Mouse (Mus musculus) yolk sac, embryonic 10.5 days (tissue): Measurements from ENCODE around the gene Cul4a.

Experiments
- DNase-seq: peaks from one replicate; pipeline ENCODE4 v3.0.0-alpha.2; 2017; ENCODE audit warnings: low spot score

Gene Cul4a

GRCm38 (mm10) chr8:13179948-13180347 lies 74.5 kb downstream of the Cul4a start:
- no peak for DNase-seq

GRCm38 (mm10) chr8:13180408-13180807 lies 75.0 kb downstream of the Cul4a start:
- no peak for DNase-seq

- no peak for DNase-seq
Measured at GRCm38 (mm10) chr8:13180911-13181690, 75.7 kb downstream of the Cul4a start.

DNA sequence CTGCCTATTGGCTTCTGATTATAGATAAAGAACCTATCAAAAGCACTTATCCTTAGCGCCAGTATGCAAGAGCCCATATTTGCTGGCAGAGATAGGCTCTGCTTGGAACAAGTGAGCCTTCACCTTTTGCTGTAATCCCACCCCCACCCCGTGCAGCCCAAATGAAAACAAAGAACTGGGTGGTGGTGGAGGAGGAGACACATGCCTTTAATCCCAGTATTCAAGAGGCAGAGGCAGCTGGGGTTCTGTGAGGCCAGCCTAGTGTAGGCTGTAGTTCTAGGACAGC lies 76.2 kb downstream of the Cul4a start:
- DNase-seq, result no peak

DNA sequence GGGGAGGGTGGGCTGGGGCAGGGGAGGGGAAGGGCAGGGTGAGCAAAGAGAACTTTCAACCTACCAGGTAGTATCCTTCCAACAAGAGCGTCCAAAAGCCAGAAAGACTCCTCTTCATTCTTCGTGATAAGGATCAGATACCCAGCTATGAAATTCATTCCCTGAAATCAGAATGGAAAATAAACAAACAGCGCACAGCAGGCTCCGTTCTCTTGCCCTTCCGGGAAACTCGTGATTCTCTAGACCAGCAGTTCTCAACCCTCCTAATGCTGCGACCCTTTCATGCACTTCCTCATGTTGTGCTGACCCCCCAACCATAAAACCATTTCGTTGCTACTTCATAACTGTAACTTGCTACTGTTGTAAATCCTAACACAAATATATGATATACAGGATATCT lies 81.4 kb downstream of the Cul4a start:
- no peak for DNase-seq

DNA sequence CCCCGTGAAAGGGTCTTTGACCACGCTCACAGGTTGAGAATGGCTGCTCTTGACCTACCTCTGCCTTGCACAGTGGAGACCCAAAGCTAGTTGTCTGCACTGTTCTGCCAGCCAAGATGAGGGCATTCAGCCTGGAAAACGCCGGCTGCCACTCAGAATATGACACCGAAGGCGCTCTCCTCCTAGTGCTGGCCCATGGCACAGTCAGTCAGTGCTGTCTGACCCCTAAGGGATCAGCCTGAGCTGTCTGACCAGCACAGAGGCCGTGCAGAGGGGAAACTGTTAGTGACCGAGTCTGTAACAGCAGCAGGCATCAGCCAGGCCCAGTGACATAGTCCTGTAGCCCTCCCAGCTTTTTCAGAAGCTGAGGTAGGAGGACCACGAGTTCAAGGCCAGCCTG lies 81.8 kb downstream of the Cul4a start:
- DNase-seq, result no peak

GRCm38 (mm10) chr8:13187638-13188037 lies 82.2 kb downstream of the Cul4a start:
- DNase-seq, result no peak

- DNase-seq, result no peak
Measured at GRCm38 (mm10) chr8:13188052-13188555, 82.7 kb downstream of the Cul4a start.

GRCm38 (mm10) chr8:13188857-13189256 lies 83.4 kb downstream of the Cul4a start:
- no peak for DNase-seq

DNA sequence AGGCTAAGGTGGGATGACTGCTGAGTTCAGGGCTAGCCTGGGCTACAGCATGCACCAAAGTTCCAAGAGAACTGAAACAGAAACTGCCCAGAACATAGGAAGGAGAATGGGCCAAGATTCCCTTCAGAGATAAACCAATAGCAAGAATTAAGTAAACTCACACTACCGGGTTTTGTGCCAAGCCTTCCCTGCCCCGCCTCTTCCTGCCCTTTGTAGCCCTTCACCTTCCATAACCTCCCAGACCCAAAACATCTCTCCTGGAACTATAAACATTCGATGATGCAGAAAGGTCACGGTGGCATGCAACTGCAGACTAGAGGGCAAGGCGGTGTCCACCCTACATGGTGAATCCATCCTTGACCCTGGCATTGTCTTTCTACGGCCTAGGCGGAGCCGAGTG lies 84.8 kb downstream of the Cul4a start:
- no peak for DNase-seq

GRCm38 (mm10) chr8:13194818-13195217 lies 89.4 kb downstream of the Cul4a start:
- DNase-seq, result no peak

DNA sequence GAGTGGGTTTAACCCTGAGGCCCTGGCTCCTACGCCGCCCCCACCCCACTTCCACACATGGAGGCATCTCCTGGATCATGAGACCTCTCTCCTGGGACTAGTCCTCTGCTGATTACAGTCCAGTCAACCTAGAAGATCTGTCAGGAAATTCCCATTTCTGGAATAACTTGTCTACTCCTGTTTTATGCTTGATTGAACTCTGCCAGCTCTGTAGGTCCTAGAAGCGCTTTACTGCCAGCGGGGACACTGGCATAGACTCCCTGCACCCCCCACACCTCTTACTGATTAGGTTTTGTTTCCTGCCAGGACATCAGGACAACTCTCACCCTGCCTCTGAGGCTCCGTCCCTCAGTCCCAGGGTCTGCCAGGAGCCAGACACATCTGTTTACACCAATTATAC lies 92.1 kb downstream of the Cul4a start:
- no peak for DNase-seq
